Mouse (Mus musculus) kidney, adult 18-20 months (tissue): ENCODE data around the gene Gm3020.
"Not testable (repeated sequence)": the region's sequence is repeated elsewhere in the genome, so short reads cannot be mapped to it uniquely, and the experiment has no call there.

Experiments
- DNase-seq: peaks from one replicate; pipeline ENCODE4 v3.0.0; 2021

The Gm3020 gene

GRCm38 (mm10) chr14:3651730-3652129, at the start of gene Gm3020:
Gm3020 (plus strand) TSS chr14:3652030.
- DNase-seq: not testable (repeated sequence)

- not testable (repeated sequence) for DNase-seq
Measured at GRCm38 (mm10) chr14:3634212-3634611, 17.6 kb upstream of the Gm3020 start, which contains the start of gene Gm3012. Gm3012 (plus strand) TSS chr14:3634512.

GRCm38 (mm10) chr14:3688483-3688882, 36.7 kb downstream of the Gm3020 start, which contains the start of gene Gm3043:
Gm3043 (plus strand) TSS chr14:3688783.
- DNase-seq: not testable (repeated sequence)
